Mouse (Mus musculus) E14TG2a.4 (cell line): ENCODE results near the gene Nmu.
A peak's percentile ranks its signal among the peaks of the same experiment; 100 is the strongest.

ENCODE experiments used
- H3K27me3 ChIP-seq: 2 replicates; pipeline ENCODE4 v1.6.1; 2014; ENCODE audit warnings: low read length, control low read depth; ENCODE audit not compliant: insufficient read depth
- H3K36me3 ChIP-seq: 2 replicates; pipeline ENCODE4 v1.6.1; 2014; ENCODE audit warnings: low read length, control low read depth; ENCODE audit not compliant: insufficient read depth
- H3K4me1 ChIP-seq: replicated peaks from 2 replicates; pipeline ENCODE4 v1.6.1; 2014; ENCODE audit warnings: low read depth, low read length, control low read depth
- H3K4me3 ChIP-seq: replicated peaks from 2 replicates; pipeline ENCODE4 v1.5.1; 2014; ENCODE audit warnings: mild to moderate bottlenecking, low read length
- H3K9me3 ChIP-seq: 2 replicates; pipeline ENCODE4 v1.6.1; 2014; ENCODE audit warnings: low read length, control low read depth
- CTCF ChIP-seq: conservative IDR thresholded peaks from 2 replicates; pipeline ENCODE4 v1.5.1; 2014; ENCODE audit warnings: low read length
- NANOG ChIP-seq: IDR thresholded peaks from 2 replicates; pipeline ENCODE4 v1.6.1; 2014; ENCODE audit warnings: borderline replicate concordance, low read length, mixed read lengths
- POU5F1 ChIP-seq: IDR thresholded peaks from 2 replicates; pipeline ENCODE4 v1.6.1; 2014; ENCODE audit warnings: low read length, borderline replicate concordance

Nmu gene

DNA sequence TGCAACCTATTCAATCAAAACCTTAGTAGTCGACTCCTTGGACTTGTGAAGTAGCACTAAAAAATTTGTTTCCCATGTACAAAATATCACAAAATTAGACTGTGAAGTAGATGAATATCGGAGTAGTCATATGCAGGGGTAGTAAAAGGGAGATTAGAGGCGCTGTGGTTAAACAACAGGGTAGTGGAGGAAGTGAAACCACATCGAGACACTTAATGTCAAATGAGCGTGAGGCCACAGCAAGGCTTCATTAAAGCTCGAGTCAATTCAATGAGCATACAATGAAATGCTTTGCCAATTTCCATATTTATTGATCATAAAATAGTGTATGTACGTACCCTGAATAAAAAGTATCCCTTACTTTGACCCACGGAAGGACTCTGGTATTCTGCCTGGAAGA is 26.5 kb downstream of the Nmu start:
- Histone ChIP-seq H3K4me1 (peaks cover 6% of the 10 kb centered on the region), H3K9me3 (no peaks in the 10 kb centered on the region), H3K4me3 (no peak overlapping the region), H3K27me3 (no peaks in the 10 kb centered on the region), H3K36me3 (no peaks in the 10 kb centered on the region)
- TF ChIP-seq NANOG: no peak

DNA sequence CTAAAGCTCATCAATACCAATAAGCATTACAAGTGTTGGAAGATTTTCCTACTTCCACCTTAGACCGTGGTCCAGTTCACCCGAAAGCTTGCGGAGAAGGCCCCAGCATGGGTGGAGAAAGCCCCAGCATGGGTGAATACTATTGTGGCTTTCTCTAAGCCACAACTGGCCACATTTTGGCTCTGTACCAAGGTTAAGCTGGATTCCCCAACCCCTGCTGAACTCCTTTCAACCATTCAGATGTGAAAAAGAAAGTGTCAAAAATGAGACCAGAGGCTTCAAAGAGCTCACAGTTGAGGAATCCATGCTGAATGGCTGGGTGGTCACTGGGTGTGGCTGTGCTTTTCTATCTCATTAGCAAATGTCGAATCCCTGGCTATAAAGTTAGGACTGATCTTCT is 29.8 kb downstream of the Nmu start:
- Histone ChIP-seq H3K4me1 (peaks cover 20% of the 10 kb centered on the region), H3K4me3 (no peak overlapping the region), H3K9me3 (peaks cover 4% of the 10 kb centered on the region; the same call in 1 of the 2 replicates), H3K27me3 (no peaks in the 10 kb centered on the region), H3K36me3 (no peaks in the 10 kb centered on the region)
- TF ChIP-seq CTCF (no peak), NANOG (no peak), POU5F1 (no peak)

DNA sequence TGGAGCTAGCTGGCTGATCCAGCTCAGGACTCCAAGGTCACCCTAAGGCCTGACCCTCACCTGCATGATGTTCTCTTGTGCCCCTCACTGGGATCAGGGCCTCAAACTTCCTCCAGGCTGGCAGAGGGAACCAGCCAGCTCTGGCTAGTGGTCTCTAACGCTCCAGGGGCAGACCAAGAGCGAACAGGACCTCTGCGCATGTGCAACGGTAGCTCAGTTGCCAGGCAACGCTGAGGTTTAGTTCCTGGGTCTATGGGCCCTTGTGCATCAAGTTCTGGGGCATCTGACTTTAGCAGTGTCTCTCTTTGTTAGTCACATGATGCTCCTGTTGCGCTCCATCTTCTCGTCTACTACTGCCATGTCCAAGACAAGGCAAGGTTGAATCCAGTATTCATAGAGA is 32.6 kb downstream of the Nmu start, which contains the start of gene Pdcl2:
Pdcl2 (minus strand) TSS at position 204 of the 400 bp plus-strand sequence.
- Histone ChIP-seq H3K36me3 (no peaks in the 10 kb centered on the region), H3K4me3 (peak within 1 kb of the TSS; percentile 71), H3K4me1 (peaks cover 26% of the 10 kb centered on the region), H3K27me3 (no peaks in the 10 kb centered on the region), H3K9me3 (peaks cover 4% of the 10 kb centered on the region; the same call in 1 of the 2 replicates)
- TF ChIP-seq CTCF (no peak), NANOG (no peak), POU5F1 (no peak)

DNA sequence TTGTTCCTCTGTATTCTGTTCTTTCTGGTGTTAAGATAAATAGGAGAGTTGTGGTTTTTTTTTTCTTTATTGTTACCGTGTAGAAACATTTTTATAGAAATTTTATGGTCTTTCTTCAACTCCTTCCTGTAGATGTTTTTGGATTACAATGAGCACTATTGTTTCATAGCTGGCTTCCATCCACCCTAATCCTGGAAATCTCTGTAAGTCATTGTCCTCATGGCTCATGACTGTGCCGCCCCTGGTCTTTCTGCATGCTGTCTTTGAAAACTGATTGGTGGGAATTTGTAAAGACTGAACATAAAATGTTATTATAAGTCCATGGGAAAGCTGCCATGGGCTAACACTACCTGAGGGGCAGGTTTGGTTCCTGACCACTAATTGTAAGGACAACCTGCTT is 36.3 kb downstream of the Nmu start:
- Histone ChIP-seq H3K36me3 (no peaks in the 10 kb centered on the region), H3K4me3 (no peak overlapping the region), H3K9me3 (peaks cover 4% of the 10 kb centered on the region; the same call in 1 of the 2 replicates), H3K4me1 (peaks cover 46% of the 10 kb centered on the region), H3K27me3 (no peaks in the 10 kb centered on the region)
- TF ChIP-seq NANOG: no peak

DNA sequence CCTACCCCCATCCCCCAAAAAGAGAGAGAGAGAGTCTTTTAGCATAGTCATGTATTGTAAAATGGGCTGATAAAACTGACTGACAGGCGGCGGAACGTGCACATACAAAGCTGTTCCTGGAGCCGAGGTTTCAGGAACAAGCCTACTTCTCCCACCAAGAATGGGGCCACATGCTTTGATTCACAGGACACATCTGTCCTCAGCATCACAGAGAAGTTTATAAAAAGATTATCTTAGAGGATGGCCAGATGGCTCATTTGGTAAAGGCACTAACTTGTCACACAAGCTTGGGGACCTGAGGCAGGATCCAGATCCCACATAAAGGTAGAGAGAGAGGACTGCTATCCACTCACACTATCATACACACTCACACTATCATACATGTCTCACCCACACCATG is 38.5 kb downstream of the Nmu start:
- no peak for TF ChIP-seq POU5F1
- no peak for TF ChIP-seq NANOG
- TF ChIP-seq CTCF: no peak
- Histone ChIP-seq H3K4me3 (no peak overlapping the region), H3K4me1 (peaks cover 51% of the 10 kb centered on the region), H3K27me3 (no peaks in the 10 kb centered on the region), H3K36me3 (no peaks in the 10 kb centered on the region), H3K9me3 (peaks cover 4% of the 10 kb centered on the region; the same call in 1 of the 2 replicates)

DNA sequence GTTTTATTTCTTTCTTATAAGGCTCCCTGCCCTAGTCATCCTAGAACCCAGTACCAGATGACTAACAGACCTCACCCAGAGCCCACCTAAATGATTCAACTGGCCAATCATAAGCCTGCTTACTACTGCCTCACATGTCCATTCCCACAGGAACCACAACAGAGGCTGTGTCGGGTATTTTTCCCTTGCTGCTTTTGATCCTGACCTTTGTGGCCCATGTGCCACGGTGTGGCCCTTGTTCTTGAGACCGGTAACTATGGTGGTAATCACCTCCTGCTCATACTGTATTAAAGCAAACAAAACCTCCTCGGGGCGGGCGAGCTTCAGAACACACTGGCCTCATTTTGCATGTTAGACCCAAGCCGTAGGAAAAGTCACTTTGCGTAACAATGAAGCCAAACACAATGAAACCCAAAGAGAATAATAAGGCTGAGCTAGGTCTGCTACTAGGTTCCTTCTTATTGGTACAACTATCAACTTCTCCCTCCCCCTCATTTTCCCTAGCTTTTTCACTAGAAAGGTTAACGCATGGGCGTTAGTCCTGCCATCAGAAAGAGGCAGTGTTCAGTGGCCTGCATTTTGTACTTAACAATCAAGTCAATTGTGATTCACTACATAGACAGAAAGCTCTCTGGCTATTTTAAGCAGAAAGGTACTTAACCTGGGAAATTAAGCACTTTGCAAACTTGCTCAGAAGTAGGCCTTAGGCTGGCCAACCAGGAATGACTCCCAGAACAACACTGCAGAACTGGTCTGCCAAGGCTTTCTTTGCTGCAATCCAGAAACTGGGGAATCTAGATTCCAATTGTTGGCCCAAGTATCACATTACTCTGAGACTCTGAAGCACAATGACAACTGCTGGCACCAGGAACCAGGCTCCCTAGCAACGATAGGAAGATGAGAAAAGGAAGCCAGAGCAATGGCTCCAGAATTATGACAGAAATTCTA is 42.1 kb downstream of the Nmu start:
- Histone ChIP-seq H3K9me3 (no peaks in the 10 kb centered on the region), H3K4me3 (peak overlapping the region; percentile 30)
- TF ChIP-seq POU5F1 (peak; percentile 3; the same call in 1 of the 2 replicates), NANOG (peak; percentile 78), CTCF (no peak)

DNA sequence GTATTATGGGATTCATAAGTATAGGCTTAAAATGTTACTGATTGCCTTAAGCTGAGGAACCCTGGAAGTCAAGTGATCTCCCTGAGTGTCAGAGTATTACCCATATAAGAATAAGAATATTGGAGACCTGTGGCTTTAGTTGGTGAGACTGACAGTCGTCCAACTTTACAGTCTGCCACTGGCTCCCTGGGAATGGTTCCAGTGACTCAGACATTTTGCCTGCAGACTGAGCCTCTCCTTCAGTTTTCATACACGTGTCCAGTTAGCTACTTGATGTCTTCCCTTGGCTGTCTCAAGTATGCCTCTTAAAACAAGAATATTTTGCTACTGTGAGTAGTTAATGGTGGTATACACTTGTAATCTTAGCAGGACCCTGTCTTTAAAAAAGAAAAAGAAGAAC is 55.4 kb downstream of the Nmu start:
- no peaks in the 10 kb centered on the region for H3K36me3 ChIP-seq
- no peaks in the 10 kb centered on the region for H3K9me3 ChIP-seq
- no peak overlapping the region for H3K4me3 ChIP-seq
- H3K4me1 ChIP-seq: peaks cover 13% of the 10 kb centered on the region
- no peak for TF ChIP-seq NANOG
- no peak for TF ChIP-seq CTCF
- no peak for TF ChIP-seq POU5F1
- no peaks in the 10 kb centered on the region for H3K27me3 ChIP-seq

More for the DNA sequence above, 42.1 kb downstream of the Nmu start:
- Histone ChIP-seq H3K36me3 (no peaks in the 10 kb centered on the region), H3K27me3 (no peaks in the 10 kb centered on the region), H3K4me1 (peaks cover 49% of the 10 kb centered on the region)

DNA sequence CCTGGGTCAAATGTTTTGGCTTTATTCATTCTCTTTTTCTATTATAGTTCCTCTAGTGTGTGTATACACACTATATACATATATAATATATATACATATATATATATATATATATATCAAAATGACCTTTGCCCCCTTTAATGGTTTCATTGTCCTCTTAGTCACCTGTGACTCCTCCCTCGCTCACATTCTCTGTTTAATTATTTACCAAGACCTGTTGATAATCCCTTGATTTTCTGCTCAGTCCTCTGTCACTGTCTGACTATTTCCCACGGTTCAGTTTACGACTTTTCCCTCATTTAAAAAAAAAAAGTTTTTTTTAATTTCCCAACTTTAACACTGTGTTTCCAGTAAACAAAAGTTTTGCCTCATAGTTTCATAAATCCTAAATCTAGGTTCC is 57.3 kb downstream of the Nmu start:
- Histone ChIP-seq H3K4me1 (peaks cover 25% of the 10 kb centered on the region), H3K36me3 (peaks cover 2% of the 10 kb centered on the region; the same call in 1 of the 2 replicates), H3K9me3 (no peaks in the 10 kb centered on the region), H3K27me3 (no peaks in the 10 kb centered on the region), H3K4me3 (no peak overlapping the region)
- TF ChIP-seq POU5F1 (no peak), CTCF (no peak), NANOG (no peak)

DNA sequence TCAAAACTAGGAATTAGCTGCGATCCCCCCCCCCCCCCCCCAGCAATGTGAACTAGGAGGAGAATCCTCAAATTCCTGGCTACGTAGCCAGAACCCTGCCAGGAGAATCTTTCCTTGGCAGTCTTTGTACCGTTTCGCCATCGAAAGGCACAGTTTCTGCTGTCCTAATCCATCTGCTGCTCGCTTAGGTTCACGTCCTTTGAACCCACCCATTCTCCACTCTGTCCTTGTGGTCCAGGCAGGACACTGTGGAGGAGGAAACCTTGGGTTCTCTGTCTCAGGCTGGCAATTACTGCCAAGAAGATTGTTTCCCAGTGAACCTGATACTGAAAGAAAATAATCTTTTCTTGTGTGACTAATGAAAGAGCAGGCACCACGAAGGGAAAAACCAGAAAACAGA is 58.0 kb downstream of the Nmu start:
- no peaks in the 10 kb centered on the region for H3K9me3 ChIP-seq

More for the DNA sequence above, 58.0 kb downstream of the Nmu start:
- no peak for TF ChIP-seq NANOG
- no peak for TF ChIP-seq POU5F1
- TF ChIP-seq CTCF: no peak
- Histone ChIP-seq H3K36me3 (peaks cover 8% of the 10 kb centered on the region; the same call in 1 of the 2 replicates), H3K27me3 (no peaks in the 10 kb centered on the region), H3K4me3 (peak overlapping the region; percentile 94), H3K4me1 (peaks cover 25% of the 10 kb centered on the region)
